ENCODE assay signal across 8 mouse cellular contexts in the genomic region with DNA sequence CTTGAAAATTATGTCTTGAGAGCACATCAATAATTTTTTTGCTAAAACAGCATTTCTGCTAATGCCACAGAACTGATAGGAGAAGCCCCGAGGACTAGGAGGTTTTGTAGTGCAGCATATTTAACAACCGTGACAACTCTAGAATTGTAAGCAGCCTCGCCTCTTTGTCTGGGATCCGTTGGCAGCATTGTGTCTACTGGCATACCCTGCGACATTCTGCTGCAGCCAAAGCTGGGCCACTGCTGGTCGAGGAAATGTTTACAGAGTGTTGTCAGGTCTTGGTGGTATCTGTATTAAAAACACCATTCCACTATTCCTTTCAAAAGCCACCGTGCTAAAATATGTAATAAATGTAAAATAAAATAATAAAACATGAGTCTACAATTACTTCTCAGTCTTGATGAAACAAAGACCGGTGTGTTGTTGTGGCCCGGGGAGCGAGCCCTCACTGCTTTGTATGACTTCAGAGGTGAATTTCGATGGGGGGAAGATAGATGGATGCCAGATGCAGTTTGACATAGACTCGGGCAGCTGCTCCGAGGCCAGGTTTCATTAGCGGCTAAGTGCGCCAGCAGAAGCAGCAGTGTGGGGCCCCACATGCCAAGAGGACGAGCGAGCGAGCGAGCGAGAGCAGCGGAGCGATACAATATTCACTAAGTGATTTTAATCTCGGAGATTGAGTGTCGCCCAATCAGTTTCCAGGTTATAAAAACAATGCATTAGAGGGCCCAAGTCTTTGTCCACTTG.
DNase-seq lines count a peak whose midpoint lies in the region; ATAC-seq and TF ChIP-seq lines count a peak whose summit lies in the region.

No protein-coding gene starts in this region.

- H3K4me1 ChIP-seq in lung, embryonic 14.5 days (ENCODE audit: insufficient read depth) = no peaks in the 10 kb centered on the region
- no peaks in the 10 kb centered on the region for H3K4me1 ChIP-seq in forebrain, postnatal 0 days (ENCODE audit: insufficient read depth)
- H3K4me1 ChIP-seq in midbrain, embryonic 15.5 days = peaks cover 17% of the 10 kb centered on the region; the same call in 1 of the 2 replicates

- H3K36me3 ChIP-seq in lung, embryonic 14.5 days (ENCODE audit: insufficient read depth) = no peaks in the 10 kb centered on the region
- no peaks in the 10 kb centered on the region for H3K36me3 ChIP-seq in forebrain, postnatal 0 days (ENCODE audit: insufficient read depth)
- no peaks in the 10 kb centered on the region for H3K36me3 ChIP-seq in midbrain, embryonic 15.5 days (replicated peaks)

- peak; percentile 75 for DNase-seq in lung, embryonic 14.5 days
- DNase-seq in lung, postnatal 14 days = no peak
- peak; percentile 73 for DNase-seq in forebrain, postnatal 0 days
- DNase-seq in layer of hippocampus, adult 11-12 months (ENCODE audit: low spot score) = peak; percentile 31
- DNase-seq in adrenal gland, postnatal 36 days = no peak

- 33% methylated on average over 24 of the region's 24 CpGs for WGBS in lung, embryonic 14.5 days
- WGBS in forebrain, postnatal 0 days = 50% methylated on average over 24 of the region's 24 CpGs
- WGBS in midbrain, embryonic 15.5 days = 34% methylated on average over 24 of the region's 24 CpGs

- no peaks in the 10 kb centered on the region for H3K27me3 ChIP-seq in lung, embryonic 14.5 days (ENCODE audit: insufficient read depth, low read length)
- H3K27me3 ChIP-seq in forebrain, postnatal 0 days (ENCODE audit: insufficient read depth, low read length) = no peaks in the 10 kb centered on the region
- no peaks in the 10 kb centered on the region for H3K27me3 ChIP-seq in midbrain, embryonic 15.5 days (replicated peaks)

- no peaks in the 10 kb centered on the region for H3K9me3 ChIP-seq in lung, embryonic 14.5 days (ENCODE audit: low read depth, low read length)
- no peaks in the 10 kb centered on the region for H3K9me3 ChIP-seq in forebrain, postnatal 0 days (ENCODE audit: low read length)
- H3K9me3 ChIP-seq in midbrain, embryonic 15.5 days = no peaks in the 10 kb centered on the region

- no peak for ATAC-seq in lung, embryonic 14.5 days (ENCODE audit: insufficient read depth)
- peak; percentile 90 for ATAC-seq in forebrain, postnatal 0 days
- peak; percentile 80 for ATAC-seq in midbrain, embryonic 15.5 days (replicated peaks)
- no peak for ATAC-seq in monocyte, adult 5-6 weeks (replicated peaks; ENCODE audit: insufficient number of reproducible peaks, low FRiP score, low TSS enrichment, poor library complexity, severe bottlenecking)
- no peak for ATAC-seq in inflammation-experienced regulatory T-cells, adult 6 months

- peak overlapping the region; percentile 38; the same call in 1 of the 2 replicates for H3K27ac ChIP-seq in lung, embryonic 14.5 days (ENCODE audit: low read depth)
- peak overlapping the region; percentile 36 for H3K27ac ChIP-seq in forebrain, postnatal 0 days (ENCODE audit: low read depth, low read length)
- H3K27ac ChIP-seq in midbrain, embryonic 15.5 days = peak overlapping the region; percentile 72; the same call in 1 of the 2 replicates

- no peak for TF ChIP-seq CTCF in lung, embryonic 14.5 days (IDR thresholded peaks at IDR 0.05; ENCODE audit: low read depth)
- no peak for TF ChIP-seq CTCF in forebrain, postnatal 0 days (IDR thresholded peaks at IDR 0.05; ENCODE audit: low read depth)

- H3K9ac ChIP-seq in lung, embryonic 14.5 days = peak overlapping the region; percentile 34
- H3K9ac ChIP-seq in forebrain, postnatal 0 days = no peak overlapping the region
- peak overlapping the region; percentile 6; the same call in 1 of the 2 replicates for H3K9ac ChIP-seq in midbrain, embryonic 15.5 days

- H3K4me2 ChIP-seq in lung, embryonic 14.5 days = peak overlapping the region; percentile 53
- H3K4me2 ChIP-seq in forebrain, postnatal 0 days (ENCODE audit: low read depth) = peak overlapping the region; percentile 11; the same call in 1 of the 2 replicates
- H3K4me2 ChIP-seq in midbrain, embryonic 15.5 days = peak overlapping the region; percentile 40

- peak overlapping the region; percentile 14 for H3K4me3 ChIP-seq in lung, embryonic 14.5 days (ENCODE audit: low read depth, low read length)
- no peak overlapping the region for H3K4me3 ChIP-seq in forebrain, postnatal 0 days (ENCODE audit: low read depth, low read length)
- no peak overlapping the region for H3K4me3 ChIP-seq in midbrain, embryonic 15.5 days

Comparison
In these comparisons a context has a peak if more than half of its experiments do, and no peak if none do; other contexts are left out.
1. DNase-seq: peak in lung, embryonic 14.5 days (single experiment), forebrain, postnatal 0 days (single experiment) and layer of hippocampus, adult 11-12 months (single experiment); none in lung, postnatal 14 days (single experiment) and adrenal gland, postnatal 36 days (0 of 2).
2. ATAC-seq: peak in forebrain, postnatal 0 days (single experiment) and midbrain, embryonic 15.5 days (single experiment); none in lung, embryonic 14.5 days (single experiment), monocyte, adult 5-6 weeks (single experiment) and inflammation-experienced regulatory T-cells, adult 6 months (single experiment).
3. Peak in every context shown above with its lines, with median percentiles within 50 percentile points of each other: H3K27ac ChIP-seq and H3K4me2 ChIP-seq.